Mouse (Mus musculus): Measurements from ENCODE around the gene Vps33a. TPM values are rescaled to one million over a fixed set of nuclear protein-coding genes. Genes with fewer than 3 reads are reported as not detected.

Vps33a gene
- polyA plus RNA-seq, 1 experiment from 2014 or later = 15.9 TPM

DNA sequence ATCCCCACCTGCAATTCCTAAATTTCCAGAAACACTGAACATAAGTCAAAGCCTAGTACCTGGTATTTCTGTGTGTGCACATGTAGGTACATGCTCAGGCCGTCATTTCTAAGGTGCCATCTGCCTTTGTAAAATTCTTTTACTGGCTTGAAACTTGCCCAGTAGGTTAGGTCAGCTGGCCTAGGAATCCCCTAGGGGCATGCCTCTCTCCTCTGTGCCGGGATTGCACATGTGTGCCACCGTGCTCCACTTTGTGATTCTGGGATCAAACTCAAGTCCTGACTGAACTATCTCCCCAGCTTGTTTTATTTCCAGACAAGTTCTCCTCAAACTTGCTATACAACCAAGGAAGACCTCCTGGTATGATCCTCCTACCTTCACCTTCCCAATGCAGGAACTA, 3.9 kb upstream of the Vps33a start:
- Histone ChIP-seq H3K27me3 (replicated peaks; ENCODE audit: control insufficient read depth, insufficient read depth, low read length) (no peaks in the 10 kb centered on the region), H3K9me3 (ENCODE audit: control insufficient read depth) (no peaks in the 10 kb centered on the region), H3K4me3 (ENCODE audit: low read depth, low read length) (no peak overlapping the region), H3K27ac (ENCODE audit: low read depth, low read length) (no peak overlapping the region), H3K9ac (ENCODE audit: low read depth, low read length) (no peak overlapping the region), H3K4me2 (replicated peaks; ENCODE audit: low read depth) (no peak overlapping the region), H3K36me3 (ENCODE audit: control insufficient read depth, insufficient read depth) (peaks cover 23% of the 10 kb centered on the region), H3K4me1 (replicated peaks; ENCODE audit: control insufficient read depth, insufficient read depth, low read length) (no peaks in the 10 kb centered on the region)
- 94% methylated on average over 3 of the region's 3 CpGs for WGBS
- ATAC-seq = no peak
- TF ChIP-seq CTCF (IDR thresholded peaks at IDR 0.05; ENCODE audit: low read depth) = no peak

GRCm38 (mm10) chr5:123573362-123573761, 524 bp upstream of the Vps33a start:
- no peaks in the 10 kb centered on the region for H3K4me1 ChIP-seq (replicated peaks; ENCODE audit: control insufficient read depth, insufficient read depth, low read length)
- H3K9me3 ChIP-seq (ENCODE audit: control insufficient read depth) = no peaks in the 10 kb centered on the region
- peak overlapping the region; percentile 70 for H3K4me2 ChIP-seq (replicated peaks; ENCODE audit: low read depth)
- no peak overlapping the region for H3K27ac ChIP-seq (ENCODE audit: low read depth, low read length)
- peaks cover 14% of the 10 kb centered on the region for H3K36me3 ChIP-seq (ENCODE audit: control insufficient read depth, insufficient read depth)
- no peaks in the 10 kb centered on the region for H3K27me3 ChIP-seq (replicated peaks; ENCODE audit: control insufficient read depth, insufficient read depth, low read length)
- TF ChIP-seq CTCF (IDR thresholded peaks at IDR 0.05; ENCODE audit: low read depth) = no peak
- peak overlapping the region; percentile 96; the same call in 1 of the 2 replicates for H3K4me3 ChIP-seq (ENCODE audit: low read depth, low read length)
- H3K9ac ChIP-seq (ENCODE audit: low read depth, low read length) = no peak overlapping the region
- peak; percentile 11; the same call in 1 of the 2 replicates for ATAC-seq
- 57% methylated on average over 8 of the region's 8 CpGs for WGBS

DNA sequence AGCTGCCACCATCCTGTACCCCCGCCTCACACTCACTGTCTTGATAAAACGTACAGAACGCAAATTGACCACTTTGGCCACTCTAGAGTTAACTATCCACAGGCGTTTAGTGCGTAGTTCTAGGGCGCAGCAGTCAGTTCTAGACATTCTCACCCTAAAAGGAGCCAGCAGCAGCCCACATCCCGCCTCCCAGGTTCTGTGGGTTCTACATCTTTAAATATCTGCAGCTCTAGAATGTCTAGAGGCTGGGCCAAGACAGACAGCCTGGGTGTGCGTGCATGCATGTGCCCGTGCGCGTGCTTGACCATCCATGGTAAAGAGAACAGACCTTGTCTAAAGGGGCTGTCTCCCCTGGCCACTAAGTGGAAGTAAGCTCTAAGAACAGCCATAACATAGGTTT, 11.7 kb downstream of the Vps33a start:
- Histone ChIP-seq H3K9me3 (ENCODE audit: control insufficient read depth) (no peaks in the 10 kb centered on the region), H3K9ac (ENCODE audit: low read depth, low read length) (no peak overlapping the region), H3K4me2 (replicated peaks; ENCODE audit: low read depth) (no peak overlapping the region), H3K4me1 (replicated peaks; ENCODE audit: control insufficient read depth, insufficient read depth, low read length) (no peaks in the 10 kb centered on the region), H3K36me3 (ENCODE audit: control insufficient read depth, insufficient read depth) (peaks cover 93% of the 10 kb centered on the region), H3K27me3 (replicated peaks; ENCODE audit: control insufficient read depth, insufficient read depth, low read length) (no peaks in the 10 kb centered on the region), H3K4me3 (ENCODE audit: low read depth, low read length) (no peak overlapping the region), H3K27ac (ENCODE audit: low read depth, low read length) (no peak overlapping the region)
- 94% methylated on average over 11 of the region's 11 CpGs for WGBS
- ATAC-seq = no peak
- no peak for TF ChIP-seq CTCF (IDR thresholded peaks at IDR 0.05; ENCODE audit: low read depth)

DNA sequence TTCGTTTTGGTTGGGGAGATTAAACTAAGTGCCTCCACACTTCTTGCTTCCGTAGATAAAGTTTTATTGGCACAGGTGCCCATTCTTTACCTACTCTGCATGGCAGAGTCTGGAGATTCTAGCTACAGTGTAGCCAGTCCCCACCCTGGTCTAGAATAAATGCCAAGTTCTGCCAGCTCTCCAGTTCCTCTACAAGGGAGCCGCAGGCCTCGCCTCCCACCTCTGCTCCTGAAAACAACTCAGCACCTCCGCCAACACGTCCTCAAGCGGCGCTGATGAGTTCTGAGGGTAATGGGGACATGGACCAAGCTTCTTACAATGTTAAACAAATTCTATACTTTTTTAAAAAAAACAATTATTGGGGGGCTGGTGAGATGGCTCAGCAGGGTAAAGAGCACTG, 13.2 kb downstream of the Vps33a start:
- H3K4me2 ChIP-seq (replicated peaks; ENCODE audit: low read depth) = no peak overlapping the region
- H3K9ac ChIP-seq (ENCODE audit: low read depth, low read length) = no peak overlapping the region
- no peak for TF ChIP-seq CTCF (IDR thresholded peaks at IDR 0.05; ENCODE audit: low read depth)
- ATAC-seq = no peak
- no peak overlapping the region for H3K27ac ChIP-seq (ENCODE audit: low read depth, low read length)
- no peaks in the 10 kb centered on the region for H3K9me3 ChIP-seq (ENCODE audit: control insufficient read depth)
- no peaks in the 10 kb centered on the region for H3K27me3 ChIP-seq (replicated peaks; ENCODE audit: control insufficient read depth, insufficient read depth, low read length)
- H3K4me3 ChIP-seq (ENCODE audit: low read depth, low read length) = no peak overlapping the region
- 87% methylated on average over 8 of the region's 8 CpGs for WGBS
- H3K4me1 ChIP-seq (replicated peaks; ENCODE audit: control insufficient read depth, insufficient read depth, low read length) = no peaks in the 10 kb centered on the region
- peaks cover 84% of the 10 kb centered on the region for H3K36me3 ChIP-seq (ENCODE audit: control insufficient read depth, insufficient read depth)

- no peak for TF ChIP-seq CTCF (IDR thresholded peaks at IDR 0.05; ENCODE audit: low read depth)
- no peaks in the 10 kb centered on the region for H3K4me1 ChIP-seq (replicated peaks; ENCODE audit: control insufficient read depth, insufficient read depth, low read length)
- ATAC-seq = no peak
- no peak overlapping the region for H3K9ac ChIP-seq (ENCODE audit: low read depth, low read length)
- no peak overlapping the region for H3K27ac ChIP-seq (ENCODE audit: low read depth, low read length)
- H3K4me3 ChIP-seq (ENCODE audit: low read depth, low read length) = no peak overlapping the region
- peaks cover 52% of the 10 kb centered on the region for H3K36me3 ChIP-seq (ENCODE audit: control insufficient read depth, insufficient read depth)
- no peaks in the 10 kb centered on the region for H3K27me3 ChIP-seq (replicated peaks; ENCODE audit: control insufficient read depth, insufficient read depth, low read length)
- no peak overlapping the region for H3K4me2 ChIP-seq (replicated peaks; ENCODE audit: low read depth)
- 69% methylated on average over 2 of the region's 2 CpGs for WGBS
- no peaks in the 10 kb centered on the region for H3K9me3 ChIP-seq (ENCODE audit: control insufficient read depth)
Measured at GRCm38 (mm10) chr5:123556451-123556850, 16.4 kb downstream of the Vps33a start.

- Histone ChIP-seq H3K4me2 (replicated peaks; ENCODE audit: low read depth) (no peak overlapping the region), H3K4me3 (ENCODE audit: low read depth, low read length) (no peak overlapping the region), H3K27ac (ENCODE audit: low read depth, low read length) (no peak overlapping the region), H3K9me3 (ENCODE audit: control insufficient read depth) (no peaks in the 10 kb centered on the region), H3K9ac (ENCODE audit: low read depth, low read length) (no peak overlapping the region), H3K4me1 (replicated peaks; ENCODE audit: control insufficient read depth, insufficient read depth, low read length) (no peaks in the 10 kb centered on the region), H3K27me3 (replicated peaks; ENCODE audit: control insufficient read depth, insufficient read depth, low read length) (no peaks in the 10 kb centered on the region), H3K36me3 (ENCODE audit: control insufficient read depth, insufficient read depth) (peaks cover 45% of the 10 kb centered on the region)
- WGBS = 90% methylated on average over 7 of the region's 7 CpGs
- TF ChIP-seq CTCF (IDR thresholded peaks at IDR 0.05; ENCODE audit: low read depth) = no peak
- no peak for ATAC-seq
Measured at GRCm38 (mm10) chr5:123555693-123556092, 17.1 kb downstream of the Vps33a start.

DNA sequence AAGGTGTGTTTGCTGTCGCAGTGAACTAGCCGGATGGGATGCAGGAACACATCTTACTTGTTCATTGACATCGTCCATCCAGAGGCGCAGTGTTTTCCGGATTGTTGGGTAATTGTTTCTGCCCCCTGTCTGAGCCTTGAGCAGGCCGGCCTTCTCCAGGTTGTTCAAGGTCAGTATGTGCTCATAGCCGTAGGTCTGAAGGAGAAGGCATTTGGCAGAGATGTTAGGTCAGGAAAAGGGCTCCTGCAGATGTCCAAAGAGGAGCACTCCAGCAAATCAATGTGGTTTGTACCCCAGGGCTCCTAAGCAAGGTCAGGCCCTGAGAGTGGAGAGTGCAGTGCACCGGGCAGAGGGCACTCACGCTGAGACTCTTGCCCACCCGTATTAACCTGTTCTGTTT, 39.0 kb downstream of the Vps33a start:
- Histone ChIP-seq H3K36me3 (ENCODE audit: control insufficient read depth, insufficient read depth) (peaks cover 69% of the 10 kb centered on the region), H3K27ac (ENCODE audit: low read depth, low read length) (no peak overlapping the region), H3K27me3 (replicated peaks; ENCODE audit: control insufficient read depth, insufficient read depth, low read length) (no peaks in the 10 kb centered on the region), H3K4me3 (ENCODE audit: low read depth, low read length) (no peak overlapping the region), H3K9me3 (ENCODE audit: control insufficient read depth) (no peaks in the 10 kb centered on the region), H3K4me2 (replicated peaks; ENCODE audit: low read depth) (no peak overlapping the region), H3K4me1 (replicated peaks; ENCODE audit: control insufficient read depth, insufficient read depth, low read length) (no peaks in the 10 kb centered on the region), H3K9ac (ENCODE audit: low read depth, low read length) (no peak overlapping the region)
- 94% methylated on average over 10 of the region's 10 CpGs for WGBS
- no peak for TF ChIP-seq CTCF (IDR thresholded peaks at IDR 0.05; ENCODE audit: low read depth)
- ATAC-seq = no peak
